Mouse (Mus musculus) heart, postnatal 25 days (tissue): ENCODE data around the gene Itih5. TPM values are rescaled to one million over a fixed set of nuclear protein-coding genes. Genes with fewer than 3 reads are reported as not detected.
A peak's percentile ranks its signal among the peaks of the same experiment; 100 is the strongest.

Experiments
- DNase-seq: peaks from one replicate; pipeline ENCODE4 v3.0.0; 2022; ENCODE audit warnings: low spot score
- intact Hi-C: fragments of 180-260 bp; cut with DNase I; formaldehyde crosslinking; loops from one replicate; pipeline ENCODE4 v1.15.1; 2025
- total RNA-seq, 2 experiments: library from RNA; stranded (reverse); gene quantifications; 2 replicates each; pipeline ENCODE4 v1.2.3; 2021

Itih5 gene
- total RNA-seq = 1 to 10 TPM; 7.1 to 8.2 TPM

DNA sequence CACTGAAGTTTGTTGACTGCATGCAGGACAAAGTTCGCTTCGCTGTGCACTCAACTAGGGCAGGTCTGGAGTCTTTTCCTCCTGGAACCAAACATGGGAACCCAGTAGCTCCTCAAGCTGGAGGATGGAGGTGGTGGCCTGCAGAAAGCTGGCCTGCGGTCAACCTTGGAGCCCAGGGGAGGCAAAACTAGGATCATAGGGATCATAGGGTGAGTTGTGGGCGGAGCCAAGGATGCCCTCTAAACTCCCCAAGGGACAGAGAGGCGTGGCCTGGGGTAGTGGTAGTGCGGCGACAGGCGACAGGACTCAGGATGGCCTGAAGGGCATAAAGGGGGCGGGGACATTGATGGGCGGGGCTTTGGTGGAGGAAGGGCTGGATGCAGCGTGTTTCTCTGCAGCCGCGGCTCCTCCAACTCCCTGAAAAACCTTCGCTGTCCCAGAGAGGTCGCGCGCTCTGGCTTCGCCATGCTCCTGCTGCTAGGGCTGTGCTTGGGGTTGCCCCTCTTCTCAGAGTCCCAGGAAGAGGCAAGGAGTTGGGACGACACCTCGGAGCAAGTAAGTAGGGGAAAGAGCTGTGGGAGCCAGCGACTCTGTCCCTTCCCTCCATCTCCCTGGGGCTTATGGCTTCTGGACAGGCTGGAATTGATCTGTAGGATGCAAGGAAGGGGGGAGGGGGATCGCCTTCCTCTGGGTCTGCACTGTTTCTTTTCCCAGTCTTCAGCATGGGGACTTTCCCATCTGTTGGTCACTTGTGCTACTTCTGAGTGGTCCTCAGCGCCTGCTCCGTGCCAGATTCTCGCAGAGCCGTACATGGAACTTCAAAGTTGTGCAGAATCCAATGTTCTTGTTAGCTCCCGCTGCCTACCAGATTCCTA, at the start of gene Itih5:
Gene Itih5, plus strand, starts transcription at position 371 of the 875 bp plus-strand sequence.
- intact Hi-C loops = no loop called here
- DNase-seq = no peak

- intact Hi-C loops = no loop called here
- DNase-seq = no peak
Observed at GRCm38 (mm10) chr2:10108535-10109189, 44.7 kb upstream of the Itih5 start.

- intact Hi-C loops = no loop called here
- no peak for DNase-seq
Observed at GRCm38 (mm10) chr2:10118751-10119150, 34.6 kb upstream of the Itih5 start.

DNA sequence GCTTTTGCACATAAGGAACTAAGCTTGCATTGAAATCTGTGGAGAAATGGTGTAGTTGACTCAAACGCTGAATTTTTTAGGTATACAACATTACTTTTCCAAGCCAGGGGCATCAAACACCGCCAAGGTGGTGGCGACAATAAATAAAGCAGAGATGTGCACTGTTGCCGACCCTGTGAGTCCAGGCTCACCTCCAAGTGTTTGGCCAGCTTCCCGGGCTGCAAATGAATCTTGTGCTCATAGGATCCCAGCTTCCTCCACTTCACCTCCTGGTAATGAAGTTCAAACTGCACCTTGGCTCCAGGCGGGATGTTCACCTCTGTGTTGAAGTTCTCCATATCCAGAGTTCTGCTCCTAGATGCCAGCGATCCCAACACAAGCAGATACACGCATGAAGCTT, 34.1 kb upstream of the Itih5 start:
- intact Hi-C loops = no loop called here
- no peak for DNase-seq

DNA sequence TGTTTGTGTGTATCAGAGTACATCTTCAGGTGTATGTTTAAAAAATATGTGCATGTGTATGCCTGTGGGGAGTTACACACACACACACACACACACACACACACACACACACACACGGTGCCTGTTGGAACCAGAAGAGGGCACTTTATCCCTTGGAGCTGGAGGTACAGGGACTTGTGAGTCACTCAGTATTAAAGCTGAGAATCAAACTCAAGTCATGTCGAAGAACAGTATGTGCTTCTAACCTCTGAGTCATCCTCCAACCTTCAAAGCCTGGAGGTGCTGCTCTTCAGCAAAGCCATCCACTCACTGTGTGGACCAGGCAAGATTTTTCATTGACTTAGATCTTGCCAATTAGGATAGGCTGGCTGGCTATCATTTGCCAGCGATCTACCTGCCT, 31.5 kb upstream of the Itih5 start:
- DNase-seq = no peak
- intact Hi-C loops = no loop called here

- intact Hi-C loops = no loop called here
- no peak for DNase-seq
Observed at GRCm38 (mm10) chr2:10126122-10126521, 27.2 kb upstream of the Itih5 start.

DNA sequence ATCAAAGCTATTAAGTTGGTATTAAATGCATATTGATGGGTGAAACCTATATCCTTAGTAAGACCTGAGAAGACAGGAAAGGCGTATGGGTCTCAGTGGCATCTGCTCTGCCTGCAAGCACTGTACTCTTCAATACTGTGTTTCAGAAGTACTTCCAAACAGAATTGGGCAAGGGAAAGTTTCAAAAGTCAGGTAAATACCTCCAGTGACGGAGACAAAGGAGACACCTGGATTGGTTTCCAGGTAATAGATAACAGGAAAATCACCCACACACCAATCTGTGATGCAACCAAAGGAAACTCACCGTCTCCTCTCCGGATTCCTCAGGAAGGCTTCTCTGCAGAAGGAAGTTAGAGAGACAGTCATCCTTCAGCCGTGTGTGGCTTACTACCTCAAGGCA, 25.9 kb upstream of the Itih5 start:
- intact Hi-C loops = no loop called here
- DNase-seq = no peak

DNA sequence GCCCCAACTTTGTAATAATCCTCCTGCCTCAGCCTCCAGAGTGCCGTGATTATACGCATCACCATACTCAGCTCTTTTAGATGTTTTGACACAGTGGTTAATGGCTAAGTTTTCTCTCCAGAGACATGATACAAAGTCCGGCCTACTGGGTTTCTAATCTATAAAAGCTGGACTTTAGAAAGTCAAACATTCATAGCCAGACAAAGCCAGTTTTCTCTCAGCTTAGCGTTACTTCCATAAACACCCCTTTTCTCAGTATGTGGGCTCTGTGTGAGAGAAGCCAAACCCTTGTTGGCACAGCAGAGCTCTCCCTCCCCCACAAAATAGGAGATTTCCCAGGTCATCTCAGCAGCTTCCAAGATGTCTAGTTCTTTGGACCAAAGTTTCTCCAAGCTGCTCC, 24.8 kb upstream of the Itih5 start:
- no peak for DNase-seq
- intact Hi-C loops = no loop called here

GRCm38 (mm10) chr2:10130341-10130990, 22.9 kb upstream of the Itih5 start:
- no peak for DNase-seq
- intact Hi-C loops = no loop called here

DNA sequence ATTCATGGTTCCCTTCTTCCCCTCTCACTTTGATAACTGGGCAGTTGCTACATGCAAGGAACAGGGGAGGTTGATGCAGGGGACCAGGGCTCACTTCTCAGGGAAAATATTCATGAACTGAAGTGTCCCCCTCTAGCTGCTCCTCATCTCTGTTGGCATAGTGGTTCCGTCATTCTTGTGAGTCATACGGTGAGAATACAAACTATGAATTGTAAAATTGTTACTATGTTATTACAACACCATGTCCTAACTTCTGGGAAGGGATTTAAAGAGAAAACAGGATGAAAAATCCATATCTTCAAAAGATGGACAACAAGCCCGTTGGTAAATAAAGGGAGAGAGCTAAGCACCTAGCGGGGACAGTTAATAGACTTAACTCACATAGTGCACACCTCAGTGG, 22.1 kb upstream of the Itih5 start, which contains the start of gene Itih2:
Gene Itih2, minus strand, starts transcription at position 101 of the 400 bp plus-strand sequence.
- intact Hi-C loops = no loop called here
- DNase-seq = no peak

GRCm38 (mm10) chr2:10132128-10132527, 21.2 kb upstream of the Itih5 start:
- no peak for DNase-seq
- intact Hi-C loops = no loop called here

DNA sequence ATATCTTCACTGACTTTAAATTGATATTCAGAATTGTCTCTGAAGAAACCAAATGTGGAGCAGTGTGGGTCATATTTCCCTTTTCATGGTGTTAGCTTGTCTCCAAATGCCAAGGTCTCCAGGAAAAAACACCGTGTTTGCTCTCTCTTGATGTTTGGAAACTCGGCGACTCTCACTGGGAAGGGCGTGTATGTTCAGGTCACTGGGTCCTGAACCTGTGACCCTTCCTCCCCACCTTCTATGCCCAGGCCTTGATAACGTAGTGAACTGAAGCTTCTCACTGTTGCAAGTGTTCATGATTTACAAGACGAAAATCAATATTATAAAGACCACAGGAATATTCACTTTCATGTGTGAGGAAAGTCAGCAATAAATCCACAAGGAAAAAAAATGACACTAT, 19.4 kb upstream of the Itih5 start:
- intact Hi-C loops = no loop called here
- no peak for DNase-seq

- DNase-seq = no peak
- intact Hi-C loops = no loop called here
Observed at GRCm38 (mm10) chr2:10137320-10137719, 16.1 kb upstream of the Itih5 start.

DNA sequence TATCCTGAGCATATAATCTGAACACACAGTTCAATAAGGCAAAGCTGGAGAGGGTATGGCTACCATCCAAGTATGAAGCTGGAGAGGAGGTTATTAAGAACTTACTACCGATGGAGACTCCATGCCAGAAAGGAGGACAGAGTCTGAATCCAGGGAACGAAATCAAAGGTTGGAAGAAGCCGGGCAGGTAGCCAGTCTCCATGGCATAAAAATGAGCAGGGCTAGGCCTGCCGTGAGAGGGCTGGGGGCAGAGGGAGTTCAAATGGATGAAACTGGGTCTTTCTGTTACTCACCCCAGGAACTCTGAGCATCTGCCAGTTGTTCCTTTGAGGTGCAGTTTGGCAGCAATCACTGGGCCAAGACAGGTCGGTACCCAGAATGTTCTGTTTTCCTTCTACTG, 12.9 kb upstream of the Itih5 start:
- intact Hi-C loops = no loop called here
- DNase-seq = no peak

GRCm38 (mm10) chr2:10142472-10143454, 10.6 kb upstream of the Itih5 start:
- peak; percentile 40 for DNase-seq
- intact Hi-C loops = loop anchor here (1.0 to 2.0 kb wide), 2 partner anchors 42 to 146 kb away; no protein-coding TSS in a partner anchor

DNA sequence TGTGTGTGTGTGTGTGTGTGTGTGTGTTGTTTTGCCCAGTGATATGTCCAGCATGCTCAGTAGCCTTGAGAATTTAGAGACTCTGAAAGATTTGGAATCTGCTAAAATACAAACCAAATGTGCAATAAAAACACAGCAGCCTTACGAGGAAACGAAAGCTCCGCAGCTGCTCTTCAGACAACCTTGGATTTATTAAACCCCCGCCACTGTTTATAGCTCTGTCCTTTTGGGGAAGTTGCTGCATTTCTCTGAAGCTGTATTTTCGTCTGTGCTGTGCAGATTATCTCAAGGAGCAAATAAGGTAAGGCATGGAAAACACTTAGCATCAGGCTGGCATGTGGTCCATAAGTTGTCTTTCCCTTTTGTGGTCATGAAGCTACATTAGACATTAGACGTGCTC, 7.9 kb upstream of the Itih5 start:
- intact Hi-C loops = no loop called here

GRCm38 (mm10) chr2:10147176-10147575, 6.2 kb upstream of the Itih5 start:
- DNase-seq = no peak
- intact Hi-C loops = no loop called here

More for the DNA sequence above, 7.9 kb upstream of the Itih5 start:
- no peak for DNase-seq

- no peak for DNase-seq
- intact Hi-C loops = no loop called here
Observed at GRCm38 (mm10) chr2:10152590-10152989, 781 bp upstream of the Itih5 start.

GRCm38 (mm10) chr2:10157184-10157583, 3.8 kb downstream of the Itih5 start:
- intact Hi-C loops = no loop called here
- DNase-seq = no peak

- DNase-seq = no peak
- intact Hi-C loops = no loop called here
Observed at GRCm38 (mm10) chr2:10162011-10162410, 8.6 kb downstream of the Itih5 start.
